Mouse (Mus musculus): ENCODE measurements around the gene Mllt1.

DNA sequence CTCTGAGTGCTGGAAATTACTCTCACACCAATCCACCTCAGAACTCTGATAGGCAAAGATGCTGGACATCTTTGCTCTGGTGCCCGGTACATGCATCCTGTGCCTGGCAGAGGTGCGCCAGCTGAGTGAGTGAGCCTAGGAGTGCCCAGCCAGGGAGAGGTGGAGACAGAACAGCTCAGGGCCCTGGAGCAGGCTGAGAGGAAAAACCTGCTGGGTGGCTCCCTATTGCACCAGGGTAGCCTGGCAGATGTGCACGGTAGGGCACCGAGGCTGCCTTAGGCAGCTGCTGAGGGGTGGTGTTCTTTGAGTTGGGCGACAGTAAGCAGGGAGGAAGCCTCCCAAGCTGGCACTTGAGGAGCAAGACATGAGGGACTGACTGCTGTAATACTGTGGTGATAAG, 46.8 kb upstream of the Mllt1 start, which contains the start of gene Acer1:
- no peak for TF ChIP-seq RCOR1 (conservative IDR thresholded peaks at IDR 0.05; ENCODE audit: low read depth, low read length)
- no peak for TF ChIP-seq POLR2A (IDR thresholded peaks at IDR 0.05; ENCODE audit: low read depth, low read length)
- no peak for TF ChIP-seq NRF1 (IDR thresholded peaks at IDR 0.05; ENCODE audit: low read depth, low read length)
- TF ChIP-seq CTCF (conservative IDR thresholded peaks at IDR 0.05 in 1 of 2, IDR thresholded peaks at IDR 0.05 in 1 of 2; ENCODE audit: low read depth in 2 of 2, low read length in 2 of 2), result no peak
- TF ChIP-seq EP300 (IDR thresholded peaks at IDR 0.05; ENCODE audit: low read length), result no peak
- TF ChIP-seq USF2 (conservative IDR thresholded peaks at IDR 0.05; ENCODE audit: low read depth, low read length), result no peak
